Mouse (Mus musculus): Measurements from ENCODE around the gene Tmsb4x. TPM values are rescaled to one million over a fixed set of nuclear protein-coding genes. Genes with fewer than 3 reads are reported as not detected.
A peak's percentile ranks its signal among the peaks of the same experiment; 100 is the strongest.

Gene Tmsb4x
- total RNA-seq, 2 experiments from 2014 or later, result 6,405 to 11,623 TPM

DNA sequence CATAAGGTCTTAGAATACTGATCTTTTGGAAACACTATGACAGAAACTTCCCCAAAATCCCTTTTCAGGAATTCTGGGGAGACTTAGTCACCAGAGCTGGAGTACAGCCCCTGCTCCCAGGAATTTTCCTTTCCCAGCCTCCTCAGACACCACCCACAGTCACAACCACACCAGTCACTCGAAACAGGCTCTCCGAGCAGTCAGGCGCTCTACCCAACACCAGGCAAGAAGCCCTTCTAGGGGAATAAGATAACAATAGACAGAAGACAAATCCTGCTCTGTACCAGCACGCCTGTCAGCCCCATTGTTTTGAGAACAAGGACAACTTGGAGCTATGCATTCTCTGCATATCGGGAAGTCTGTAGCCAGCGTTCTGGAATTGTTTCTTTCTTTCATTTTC lies 25.6 kb downstream of the Tmsb4x start:
- ATAC-seq (ENCODE audit: poor library complexity, severe bottlenecking), result no peak

- ATAC-seq (ENCODE audit: poor library complexity, severe bottlenecking), result no peak
Observed at GRCm38 (mm10) chrX:167182411-167182810, 26.7 kb downstream of the Tmsb4x start.

- ATAC-seq (ENCODE audit: poor library complexity, severe bottlenecking), result peak; percentile 95
Observed at GRCm38 (mm10) chrX:167179961-167180642, 29.0 kb downstream of the Tmsb4x start.

GRCm38 (mm10) chrX:167179549-167179948 lies 29.6 kb downstream of the Tmsb4x start:
- peak; percentile 16; the same call in 1 of the 2 replicates for ATAC-seq (ENCODE audit: poor library complexity, severe bottlenecking)

GRCm38 (mm10) chrX:167175319-167175718 lies 33.8 kb downstream of the Tmsb4x start:
- peak; percentile 41; the same call in 1 of the 2 replicates for ATAC-seq (ENCODE audit: poor library complexity, severe bottlenecking)

GRCm38 (mm10) chrX:167174311-167174710 lies 34.8 kb downstream of the Tmsb4x start:
- ATAC-seq (ENCODE audit: poor library complexity, severe bottlenecking), result no peak

GRCm38 (mm10) chrX:167172256-167172655 lies 36.9 kb downstream of the Tmsb4x start:
- ATAC-seq (ENCODE audit: poor library complexity, severe bottlenecking), result peak; percentile 33; the same call in 1 of the 2 replicates

DNA sequence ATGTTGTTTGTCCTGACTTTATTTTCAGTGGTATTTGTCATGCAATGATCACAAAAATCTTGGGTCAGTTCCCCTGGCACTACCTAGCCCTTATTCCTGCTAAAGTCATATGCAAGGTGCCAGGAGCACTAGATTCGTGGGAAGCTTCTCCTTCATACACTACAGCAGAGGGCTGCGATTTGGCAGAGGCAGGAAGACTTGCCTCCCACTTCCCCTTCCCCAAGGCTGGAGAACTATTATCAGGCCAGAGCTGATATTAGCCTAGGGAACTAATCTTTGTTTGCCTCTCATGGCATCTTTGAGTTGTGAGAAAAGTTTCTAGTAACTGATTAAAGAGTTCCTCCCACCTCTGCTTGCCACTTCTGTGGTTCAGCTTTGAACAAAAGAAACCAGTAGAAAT lies 37.8 kb downstream of the Tmsb4x start:
- peak; percentile 41; the same call in 1 of the 2 replicates for ATAC-seq (ENCODE audit: poor library complexity, severe bottlenecking)

- ATAC-seq (ENCODE audit: poor library complexity, severe bottlenecking), result peak; percentile 90
Observed at GRCm38 (mm10) chrX:167167282-167167681, 41.8 kb downstream of the Tmsb4x start.

DNA sequence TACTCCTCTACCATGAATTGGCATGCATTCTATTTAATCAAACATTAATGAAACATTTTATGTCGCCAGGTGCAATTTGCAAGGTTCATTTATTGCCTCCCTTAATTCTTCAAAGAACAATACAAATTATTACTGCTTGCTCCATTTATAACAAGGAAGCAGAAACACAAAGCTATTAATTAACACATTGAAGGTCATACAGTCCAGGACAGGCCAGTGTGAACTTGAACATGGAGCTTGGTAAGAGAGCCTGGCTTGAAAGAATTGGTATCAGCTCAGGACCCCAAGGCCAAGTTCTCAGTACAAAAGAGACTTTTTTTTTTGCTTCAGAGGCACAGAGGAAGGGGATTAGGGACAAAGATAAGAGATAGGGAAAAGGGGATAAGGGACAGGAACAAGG lies 43.1 kb downstream of the Tmsb4x start:
- no peak for ATAC-seq (ENCODE audit: poor library complexity, severe bottlenecking)

DNA sequence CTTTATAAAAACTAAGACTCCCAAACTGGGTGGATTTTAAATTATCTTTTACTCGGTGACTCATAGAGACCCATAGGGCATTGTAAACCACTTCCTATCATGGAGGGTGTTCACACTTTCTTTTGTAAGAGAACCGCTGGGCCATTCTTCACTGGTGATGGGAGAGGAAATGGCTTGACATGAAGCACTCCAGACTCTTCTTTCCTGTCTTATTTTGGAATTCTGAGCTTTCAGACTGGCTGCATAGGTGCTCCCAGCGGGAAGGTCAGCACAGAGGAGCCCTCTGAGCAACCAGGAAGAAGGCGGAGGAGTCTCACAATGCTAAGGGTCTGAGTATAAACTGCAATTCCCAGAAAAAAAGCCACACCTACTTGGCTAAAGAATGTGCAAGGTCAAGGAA lies 51.4 kb downstream of the Tmsb4x start:
- peak; percentile 74 for ATAC-seq (ENCODE audit: poor library complexity, severe bottlenecking)

Other genes with a start within 250 kb of the Tmsb4x start
- 120 and 131 TPM in 2 replicates for gene Tlr8, start 55.0 kb upstream of the Tmsb4x start, total RNA-seq (2015)
- 102 and 107 TPM in 2 replicates for gene Tlr8, start 55.0 kb upstream of the Tmsb4x start, total RNA-seq (2017)
- 61.2 and 61.8 TPM in 2 replicates for gene Tlr7, start 121.2 kb upstream of the Tmsb4x start, total RNA-seq (2015)
- gene Tlr7, start 121.2 kb upstream of the Tmsb4x start, total RNA-seq (2017), result 28.7 and 41.5 TPM in 2 replicates
- 33.7 and 35.0 TPM in 2 replicates for gene Prps2, start 173.4 kb upstream of the Tmsb4x start, total RNA-seq (2015)
- gene Prps2, start 173.4 kb upstream of the Tmsb4x start, total RNA-seq (2017), result 22.5 and 23.4 TPM in 2 replicates

Measured in megakaryocyte, adult 5-6 weeks (primary cell).